Mouse (Mus musculus) limb, embryonic 13.5 days (tissue): ENCODE data around the gene Wdfy3. TPM values are rescaled to one million over a fixed set of nuclear protein-coding genes. Genes with fewer than 3 reads are reported as not detected.
A peak's percentile ranks its signal among the peaks of the same experiment; 100 is the strongest.

ENCODE experiments used
- ATAC-seq: fragments of 200-750 bp; cut with Nextera tagmentation; 2 replicates; pipeline ENCODE4 v1.8.0; 2017; ENCODE audit warnings: low read depth, moderate number of reproducible peaks, moderate TSS enrichment; ENCODE audit not compliant: low FRiP score
- H3K27ac ChIP-seq: fragments of 300-500 bp; sonication (generic); 2 replicates; pipeline ENCODE4 v1.5.1; 2015; ENCODE audit warnings: inconsistent platforms, mild to moderate bottlenecking, moderate library complexity
- H3K27me3 ChIP-seq: fragments of 300-500 bp; sonication (generic); 2 replicates; pipeline ENCODE4 v1.6.1; 2015; ENCODE audit warnings: mild to moderate bottlenecking, inconsistent platforms
- H3K36me3 ChIP-seq: fragments of 300-500 bp; sonication (generic); 2 replicates; pipeline ENCODE4 v1.6.1; 2015; ENCODE audit warnings: inconsistent platforms, mild to moderate bottlenecking, moderate library complexity
- H3K4me1 ChIP-seq: fragments of 300-500 bp; sonication (generic); 2 replicates; pipeline ENCODE4 v1.6.1; 2015; ENCODE audit warnings: inconsistent platforms
- H3K4me2 ChIP-seq: fragments of 300-500 bp; sonication (generic); replicated peaks from 2 replicates; pipeline ENCODE4 v1.6.1; 2015; ENCODE audit warnings: inconsistent platforms, mild to moderate bottlenecking, moderate library complexity
- H3K4me3 ChIP-seq: fragments of 300-500 bp; sonication (generic); 2 replicates; pipeline ENCODE4 v1.5.1; 2015; ENCODE audit warnings: moderate library complexity, mild to moderate bottlenecking, inconsistent platforms
- H3K9ac ChIP-seq: fragments of 300-500 bp; sonication (generic); 2 replicates; pipeline ENCODE4 v1.6.1; 2015; ENCODE audit warnings: mild to moderate bottlenecking, inconsistent platforms
- H3K9me3 ChIP-seq: fragments of 300-500 bp; sonication (generic); 2 replicates; pipeline ENCODE4 v1.6.1; 2016; ENCODE audit warnings: inconsistent platforms
- WGBS: fragments of 180-500 bp; shearing (Covaris S2); methylation state at CpG from one replicate; pipeline ENCODE4 v1.1.7; 2015; 5-methylcytosine and 5-hydroxymethylcytosine counted together
- polyA plus RNA-seq: library from polyadenylated mRNA; unstranded; fragments of >200 nt; fragmentation: Nextera tagmentation; extraction: Ambion mirVana; gene quantifications from 2 replicates; pipeline ENCODE4 v1.2.1, GENCODE M21; 2015

Wdfy3 gene
- polyA plus RNA-seq, 1 experiment from 2014 or later = 18.6 TPM

- Histone ChIP-seq H3K27ac (no peak overlapping the region), H3K4me3 (no peak overlapping the region), H3K36me3 (peaks cover 56% of the 10 kb centered on the region), H3K27me3 (no peaks in the 10 kb centered on the region), H3K9me3 (no peaks in the 10 kb centered on the region), H3K9ac (no peak overlapping the region), H3K4me2 (no peak overlapping the region), H3K4me1 (peaks cover 17% of the 10 kb centered on the region)
- ATAC-seq = no peak
- 87% methylated on average over 4 of the region's 4 CpGs for WGBS
Observed at GRCm38 (mm10) chr5:101958941-101959340, 110.8 kb downstream of the Wdfy3 start.

GRCm38 (mm10) chr5:101957419-101957818 lies 112.3 kb downstream of the Wdfy3 start:
- 86% methylated on average over 8 of the region's 8 CpGs for WGBS

GRCm38 (mm10) chr5:101954393-101955340 lies 115.1 kb downstream of the Wdfy3 start:
- Histone ChIP-seq H3K9ac (no peak overlapping the region), H3K9me3 (no peaks in the 10 kb centered on the region), H3K4me2 (no peak overlapping the region), H3K36me3 (peaks cover 69% of the 10 kb centered on the region), H3K4me3 (no peak overlapping the region), H3K27ac (no peak overlapping the region), H3K4me1 (peaks cover 17% of the 10 kb centered on the region), H3K27me3 (no peaks in the 10 kb centered on the region)
- WGBS = 56% methylated on average over 16 of the region's 16 CpGs
- ATAC-seq = no peak

More at GRCm38 (mm10) chr5:101957419-101957818, 112.3 kb downstream of the Wdfy3 start:
- Histone ChIP-seq H3K9ac (no peak overlapping the region), H3K27ac (no peak overlapping the region), H3K4me3 (no peak overlapping the region), H3K36me3 (peaks cover 70% of the 10 kb centered on the region), H3K4me1 (peaks cover 17% of the 10 kb centered on the region), H3K27me3 (no peaks in the 10 kb centered on the region), H3K4me2 (no peak overlapping the region), H3K9me3 (no peaks in the 10 kb centered on the region)
- no peak for ATAC-seq

DNA sequence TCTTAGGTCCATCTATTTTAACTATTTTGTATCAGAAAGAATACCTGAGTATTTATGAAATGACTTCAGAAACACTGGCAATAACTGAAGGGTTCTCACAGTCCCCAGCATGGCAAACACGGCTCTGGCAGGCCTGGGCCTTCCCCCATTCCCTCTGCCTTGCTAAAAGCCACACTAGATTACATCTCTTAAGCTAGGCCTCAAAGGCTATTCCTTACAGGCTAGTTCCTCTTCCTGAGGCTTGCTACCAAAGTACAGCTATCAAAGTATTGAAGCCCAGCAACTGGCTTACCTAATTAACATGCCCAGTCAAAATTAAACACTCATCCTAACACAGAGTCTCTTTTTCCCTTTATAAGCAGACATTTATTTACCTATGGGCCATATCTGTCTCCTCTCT lies 117.8 kb downstream of the Wdfy3 start:
- Histone ChIP-seq H3K36me3 (peaks cover 76% of the 10 kb centered on the region), H3K4me1 (peaks cover 17% of the 10 kb centered on the region), H3K27me3 (no peaks in the 10 kb centered on the region), H3K27ac (no peak overlapping the region), H3K4me3 (no peak overlapping the region), H3K9ac (no peak overlapping the region), H3K9me3 (no peaks in the 10 kb centered on the region), H3K4me2 (no peak overlapping the region)
- 81% methylated on average over 1 of the region's 1 CpGs for WGBS
- no peak for ATAC-seq

- ATAC-seq = no peak
- no peak overlapping the region for H3K4me2 ChIP-seq
- H3K4me3 ChIP-seq = no peak overlapping the region
- no peaks in the 10 kb centered on the region for H3K9me3 ChIP-seq
- no peak overlapping the region for H3K27ac ChIP-seq
- H3K36me3 ChIP-seq = peaks cover 80% of the 10 kb centered on the region
- H3K27me3 ChIP-seq = no peaks in the 10 kb centered on the region
- 63% methylated on average over 8 of the region's 8 CpGs for WGBS
- H3K4me1 ChIP-seq = 0 out of 2 replicates have a peak, but pooled peaks cover under 1% of the 10 kb centered on the region
- H3K9ac ChIP-seq = no peak overlapping the region
Observed at GRCm38 (mm10) chr5:101949323-101949722, 120.4 kb downstream of the Wdfy3 start.

GRCm38 (mm10) chr5:101948641-101949040 lies 121.1 kb downstream of the Wdfy3 start:
- Histone ChIP-seq H3K9ac (no peak overlapping the region), H3K27me3 (no peaks in the 10 kb centered on the region), H3K9me3 (no peaks in the 10 kb centered on the region), H3K4me2 (no peak overlapping the region), H3K36me3 (peaks cover 81% of the 10 kb centered on the region), H3K4me3 (no peak overlapping the region), H3K4me1 (no peaks in the 10 kb centered on the region), H3K27ac (no peak overlapping the region)
- no peak for ATAC-seq
- WGBS = 84% methylated on average over 7 of the region's 7 CpGs

DNA sequence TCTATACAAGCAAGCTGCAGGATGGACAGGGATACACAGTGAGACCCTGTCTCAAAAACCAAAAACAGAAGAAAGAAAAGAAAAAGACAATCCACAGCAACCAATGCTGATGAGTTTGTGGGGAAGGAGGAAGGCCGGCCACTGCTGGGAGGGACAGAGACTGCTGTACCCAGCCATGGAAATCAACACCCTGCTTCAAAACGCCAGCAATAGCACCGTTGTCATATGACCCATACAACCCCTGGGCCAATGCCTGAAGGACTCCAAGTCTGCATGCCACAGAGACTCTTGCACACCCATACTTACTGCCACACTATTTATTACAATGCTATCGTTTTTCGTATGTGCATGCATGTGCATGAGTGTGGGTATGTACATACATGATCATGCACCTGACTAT lies 124.0 kb downstream of the Wdfy3 start:
- no peaks in the 10 kb centered on the region for H3K27me3 ChIP-seq
- no peak for ATAC-seq
- H3K4me3 ChIP-seq = no peak overlapping the region
- no peaks in the 10 kb centered on the region for H3K4me1 ChIP-seq
- 88% methylated on average over 5 of the region's 5 CpGs for WGBS
- H3K4me2 ChIP-seq = no peak overlapping the region
- H3K9me3 ChIP-seq = no peaks in the 10 kb centered on the region
- H3K9ac ChIP-seq = no peak overlapping the region
- peaks cover 88% of the 10 kb centered on the region for H3K36me3 ChIP-seq
- no peak overlapping the region for H3K27ac ChIP-seq

DNA sequence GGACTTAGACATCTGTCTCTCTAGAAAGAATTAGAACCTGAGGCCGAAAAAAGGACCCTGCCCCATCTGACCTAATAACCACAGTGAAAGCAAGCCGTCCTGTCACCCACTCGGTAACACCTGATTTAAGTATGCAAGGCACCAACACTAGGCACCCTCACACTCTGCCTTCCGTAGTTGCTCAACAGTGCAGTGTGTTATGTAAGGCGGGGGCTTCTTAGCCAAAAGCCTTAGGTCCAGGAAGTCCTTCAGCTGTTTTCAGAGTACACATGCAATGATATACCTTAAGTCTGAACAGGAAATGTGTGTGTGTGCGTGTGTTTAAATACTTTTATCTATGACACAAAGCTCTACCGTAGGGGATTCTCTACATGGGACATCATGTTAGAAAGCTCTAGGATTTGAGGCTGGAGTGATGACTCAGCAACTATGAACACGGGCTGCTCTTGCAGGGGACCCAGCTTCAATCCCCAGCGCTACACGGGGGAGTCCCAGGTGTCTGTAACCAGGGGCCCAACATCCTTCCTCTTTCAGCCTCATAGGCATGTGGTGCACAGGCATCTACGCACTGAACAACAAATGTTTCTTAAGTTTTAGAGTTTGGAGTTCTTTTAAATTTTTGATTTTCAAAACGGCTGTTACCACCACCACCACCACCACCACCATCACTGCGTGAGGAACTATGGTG lies 131.7 kb downstream of the Wdfy3 start:
- Histone ChIP-seq H3K9me3 (no peaks in the 10 kb centered on the region), H3K36me3 (peaks cover 84% of the 10 kb centered on the region), H3K4me2 (no peak overlapping the region), H3K27me3 (no peaks in the 10 kb centered on the region), H3K9ac (no peak overlapping the region), H3K27ac (no peak overlapping the region), H3K4me3 (no peak overlapping the region), H3K4me1 (no peaks in the 10 kb centered on the region)
- no peak for ATAC-seq
- WGBS = 92% methylated on average over 13 of the region's 13 CpGs

DNA sequence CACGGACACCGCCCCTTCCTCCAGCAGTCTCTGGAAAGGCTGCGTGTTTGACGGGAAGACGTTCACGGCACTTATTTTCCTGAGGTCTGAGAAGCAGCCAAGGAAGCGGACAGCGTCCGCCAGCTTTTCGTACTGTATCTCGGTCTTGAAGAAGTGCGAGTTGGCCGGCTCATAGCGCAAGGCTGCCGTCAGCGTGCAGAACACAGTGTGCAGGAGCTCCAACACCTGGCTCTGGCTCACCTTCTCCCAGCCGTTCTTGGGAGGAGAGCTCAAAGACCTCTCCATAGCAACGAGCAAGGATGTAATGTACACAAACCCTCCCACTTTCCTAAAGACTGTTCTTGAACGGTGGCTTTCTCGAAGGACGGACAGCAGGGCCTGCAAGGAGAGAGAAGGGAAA lies 132.4 kb downstream of the Wdfy3 start:
- Histone ChIP-seq H3K27ac (no peak overlapping the region), H3K9me3 (no peaks in the 10 kb centered on the region), H3K36me3 (peaks cover 80% of the 10 kb centered on the region), H3K27me3 (no peaks in the 10 kb centered on the region), H3K4me1 (no peaks in the 10 kb centered on the region), H3K9ac (no peak overlapping the region), H3K4me2 (no peak overlapping the region), H3K4me3 (no peak overlapping the region)
- 89% methylated on average over 21 of the region's 21 CpGs for WGBS
- no peak for ATAC-seq

DNA sequence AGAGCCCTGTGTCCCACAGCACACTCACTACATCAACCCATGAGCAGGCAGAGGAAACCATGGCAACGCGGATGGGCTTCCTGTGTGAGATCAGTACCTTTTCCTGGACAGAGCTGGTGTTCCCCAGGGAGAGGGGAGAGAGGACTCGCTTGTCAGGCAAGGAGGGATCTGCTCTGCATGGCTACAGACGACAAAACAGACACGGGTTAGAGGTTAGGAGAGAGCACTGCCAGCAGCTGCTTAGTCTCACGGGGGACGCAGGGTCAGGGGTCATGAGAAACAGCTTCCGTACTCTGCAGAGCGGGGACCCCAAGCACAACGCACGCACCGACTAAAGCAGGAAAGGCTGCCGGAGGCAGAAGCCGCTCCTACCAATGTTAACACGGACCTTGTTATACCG lies 133.8 kb downstream of the Wdfy3 start:
- Histone ChIP-seq H3K27me3 (no peaks in the 10 kb centered on the region), H3K36me3 (peaks cover 76% of the 10 kb centered on the region), H3K9me3 (no peaks in the 10 kb centered on the region), H3K4me3 (no peak overlapping the region), H3K27ac (no peak overlapping the region), H3K4me1 (no peaks in the 10 kb centered on the region), H3K4me2 (no peak overlapping the region), H3K9ac (no peak overlapping the region)
- WGBS = 75% methylated on average over 16 of the region's 16 CpGs
- ATAC-seq = no peak

GRCm38 (mm10) chr5:101934629-101935028 lies 135.1 kb downstream of the Wdfy3 start:
- H3K27ac ChIP-seq = no peak overlapping the region
- H3K27me3 ChIP-seq = no peaks in the 10 kb centered on the region
- H3K9ac ChIP-seq = no peak overlapping the region
- peak; percentile 36; the same call in 1 of the 2 replicates for ATAC-seq
- no peak overlapping the region for H3K4me3 ChIP-seq
- no peak overlapping the region for H3K4me2 ChIP-seq
- H3K4me1 ChIP-seq = no peaks in the 10 kb centered on the region
- H3K9me3 ChIP-seq = no peaks in the 10 kb centered on the region
- H3K36me3 ChIP-seq = peaks cover 79% of the 10 kb centered on the region
- 81% methylated on average over 7 of the region's 7 CpGs for WGBS

DNA sequence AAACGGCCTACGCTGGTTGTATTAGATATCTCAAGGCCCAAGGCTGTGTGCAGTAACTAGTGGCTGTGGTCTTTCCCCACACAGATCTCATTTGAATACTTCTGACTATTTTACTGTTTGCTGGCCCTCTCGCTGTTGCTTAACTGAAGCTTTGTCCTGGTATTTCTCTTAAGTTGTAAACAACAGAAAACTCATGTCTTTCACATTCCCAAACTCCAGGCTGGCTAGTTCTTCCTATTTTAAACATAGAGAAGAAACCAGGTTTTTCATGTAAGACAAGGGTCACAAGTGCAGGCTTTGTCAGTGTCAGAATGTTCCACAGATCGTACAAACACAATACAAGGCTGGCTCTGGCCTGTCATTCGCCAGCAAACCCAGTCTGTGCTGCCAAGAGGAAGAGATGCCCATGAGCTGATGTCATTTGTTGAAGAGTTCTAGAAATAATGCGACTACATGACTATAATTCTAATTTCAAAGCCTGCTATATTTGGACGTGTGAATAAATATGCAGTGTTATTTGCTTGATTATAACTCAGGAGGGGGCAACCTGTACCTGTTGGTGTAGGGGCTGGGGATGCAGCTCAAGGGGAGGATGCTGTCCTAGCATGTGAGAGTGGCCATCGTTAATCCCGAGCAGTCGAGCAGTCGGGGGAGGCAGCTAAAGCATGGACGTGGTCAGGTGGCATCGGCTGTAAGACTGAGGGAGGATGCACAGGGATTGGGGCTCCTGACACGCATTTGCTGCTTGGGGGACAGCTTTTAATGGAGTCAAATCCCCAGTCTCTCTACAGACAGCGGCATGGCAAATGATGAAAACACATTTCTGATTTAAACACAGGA lies 136.5 kb downstream of the Wdfy3 start:
- WGBS = 89% methylated on average over 15 of the region's 15 CpGs
- Histone ChIP-seq H3K36me3 (peaks cover 83% of the 10 kb centered on the region), H3K9me3 (no peaks in the 10 kb centered on the region), H3K27me3 (no peaks in the 10 kb centered on the region), H3K9ac (no peak overlapping the region), H3K4me3 (no peak overlapping the region), H3K27ac (no peak overlapping the region), H3K4me1 (no peaks in the 10 kb centered on the region), H3K4me2 (no peak overlapping the region)
- ATAC-seq = no peak
